Mouse (Mus musculus) limb, embryonic 13.5 days (tissue): ENCODE results near the gene Hif1an. TPM values are rescaled to one million over a fixed set of nuclear protein-coding genes. Genes with fewer than 3 reads are reported as not detected.

ENCODE experiments used
- ATAC-seq: fragments of 200-750 bp; cut with Nextera tagmentation; 2 replicates; pipeline ENCODE4 v1.8.0; 2017; ENCODE audit warnings: low read depth, moderate number of reproducible peaks, moderate TSS enrichment; ENCODE audit not compliant: low FRiP score
- H3K27ac ChIP-seq: fragments of 300-500 bp; sonication (generic); 2 replicates; pipeline ENCODE4 v1.5.1; 2015; ENCODE audit warnings: inconsistent platforms, mild to moderate bottlenecking, moderate library complexity
- H3K27me3 ChIP-seq: fragments of 300-500 bp; sonication (generic); 2 replicates; pipeline ENCODE4 v1.6.1; 2015; ENCODE audit warnings: mild to moderate bottlenecking, inconsistent platforms
- H3K36me3 ChIP-seq: fragments of 300-500 bp; sonication (generic); 2 replicates; pipeline ENCODE4 v1.6.1; 2015; ENCODE audit warnings: inconsistent platforms, mild to moderate bottlenecking, moderate library complexity
- H3K4me1 ChIP-seq: fragments of 300-500 bp; sonication (generic); 2 replicates; pipeline ENCODE4 v1.6.1; 2015; ENCODE audit warnings: inconsistent platforms
- H3K4me2 ChIP-seq: fragments of 300-500 bp; sonication (generic); replicated peaks from 2 replicates; pipeline ENCODE4 v1.6.1; 2015; ENCODE audit warnings: inconsistent platforms, mild to moderate bottlenecking, moderate library complexity
- H3K4me3 ChIP-seq: fragments of 300-500 bp; sonication (generic); 2 replicates; pipeline ENCODE4 v1.5.1; 2015; ENCODE audit warnings: moderate library complexity, mild to moderate bottlenecking, inconsistent platforms
- H3K9ac ChIP-seq: fragments of 300-500 bp; sonication (generic); 2 replicates; pipeline ENCODE4 v1.6.1; 2015; ENCODE audit warnings: mild to moderate bottlenecking, inconsistent platforms
- H3K9me3 ChIP-seq: fragments of 300-500 bp; sonication (generic); 2 replicates; pipeline ENCODE4 v1.6.1; 2016; ENCODE audit warnings: inconsistent platforms
- WGBS: fragments of 180-500 bp; shearing (Covaris S2); methylation state at CpG from one replicate; pipeline ENCODE4 v1.1.7; 2015; 5-methylcytosine and 5-hydroxymethylcytosine counted together
- polyA plus RNA-seq: library from polyadenylated mRNA; unstranded; fragments of >200 nt; fragmentation: Nextera tagmentation; extraction: Ambion mirVana; gene quantifications from 2 replicates; pipeline ENCODE4 v1.2.1, GENCODE M21; 2015

The Hif1an gene
- polyA plus RNA-seq, 1 experiment from 2014 or later, result 39.6 TPM

DNA sequence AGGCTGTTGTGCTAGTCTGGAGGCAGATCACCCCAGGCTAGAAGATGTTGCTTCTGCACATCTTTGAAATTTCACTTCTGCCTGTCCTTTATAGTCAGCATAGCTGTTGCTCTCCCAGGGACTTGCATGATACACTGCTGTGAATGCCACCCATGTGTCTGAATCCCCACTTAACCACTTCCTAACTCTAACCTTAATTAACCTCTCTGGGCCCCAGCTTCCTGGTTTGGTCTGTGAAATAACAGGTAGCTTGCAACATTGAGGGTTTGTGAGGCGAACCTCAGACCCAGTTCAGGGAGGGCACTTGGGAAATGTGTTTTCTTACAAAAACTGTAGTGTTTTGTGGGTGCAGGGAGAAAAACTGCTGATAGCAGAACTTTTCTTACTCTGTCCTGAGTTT is 15.4 kb downstream of the Hif1an start:
- 0 out of 2 replicates have a peak, but pooled peaks cover 2% of the 10 kb centered on the region for H3K27me3 ChIP-seq

DNA sequence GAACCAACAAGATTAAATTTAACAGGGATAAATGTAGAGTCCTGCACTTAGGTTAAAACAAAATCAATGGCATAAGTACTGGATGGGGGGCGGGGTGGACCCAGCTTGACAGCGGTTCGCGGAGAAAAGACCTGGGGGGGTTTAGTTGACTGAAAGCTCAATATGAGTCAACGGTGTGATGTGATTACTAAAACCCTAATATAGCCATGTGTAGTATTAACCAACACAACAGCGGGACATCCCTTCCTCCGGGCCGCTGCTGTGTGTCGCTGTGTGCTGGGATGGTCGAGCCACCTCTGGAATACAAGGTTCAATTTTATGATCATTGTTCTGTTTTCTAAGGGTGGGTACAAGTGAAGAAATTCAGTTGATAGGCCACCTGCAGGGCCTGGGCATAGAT is 19.5 kb downstream of the Hif1an start:
- Histone ChIP-seq H3K4me1 (no peaks in the 10 kb centered on the region), H3K9me3 (no peaks in the 10 kb centered on the region), H3K36me3 (peaks cover 4% of the 10 kb centered on the region; the same call in 1 of the 2 replicates), H3K9ac (no peak overlapping the region), H3K27ac (no peak overlapping the region), H3K4me3 (no peak overlapping the region), H3K4me2 (no peak overlapping the region), H3K27me3 (peaks cover 42% of the 10 kb centered on the region)
- no peak for ATAC-seq
- WGBS, result 83% methylated on average over 10 of the region's 10 CpGs

More for the DNA sequence above, 15.4 kb downstream of the Hif1an start:
- no peak overlapping the region for H3K4me3 ChIP-seq
- H3K27ac ChIP-seq, result no peak overlapping the region
- peaks cover 30% of the 10 kb centered on the region for H3K36me3 ChIP-seq
- H3K4me1 ChIP-seq, result no peaks in the 10 kb centered on the region
- WGBS, result 70% methylated on average over 1 of the region's 1 CpGs
- ATAC-seq, result no peak
- no peak overlapping the region for H3K9ac ChIP-seq
- H3K9me3 ChIP-seq, result no peaks in the 10 kb centered on the region
- H3K4me2 ChIP-seq, result no peak overlapping the region

DNA sequence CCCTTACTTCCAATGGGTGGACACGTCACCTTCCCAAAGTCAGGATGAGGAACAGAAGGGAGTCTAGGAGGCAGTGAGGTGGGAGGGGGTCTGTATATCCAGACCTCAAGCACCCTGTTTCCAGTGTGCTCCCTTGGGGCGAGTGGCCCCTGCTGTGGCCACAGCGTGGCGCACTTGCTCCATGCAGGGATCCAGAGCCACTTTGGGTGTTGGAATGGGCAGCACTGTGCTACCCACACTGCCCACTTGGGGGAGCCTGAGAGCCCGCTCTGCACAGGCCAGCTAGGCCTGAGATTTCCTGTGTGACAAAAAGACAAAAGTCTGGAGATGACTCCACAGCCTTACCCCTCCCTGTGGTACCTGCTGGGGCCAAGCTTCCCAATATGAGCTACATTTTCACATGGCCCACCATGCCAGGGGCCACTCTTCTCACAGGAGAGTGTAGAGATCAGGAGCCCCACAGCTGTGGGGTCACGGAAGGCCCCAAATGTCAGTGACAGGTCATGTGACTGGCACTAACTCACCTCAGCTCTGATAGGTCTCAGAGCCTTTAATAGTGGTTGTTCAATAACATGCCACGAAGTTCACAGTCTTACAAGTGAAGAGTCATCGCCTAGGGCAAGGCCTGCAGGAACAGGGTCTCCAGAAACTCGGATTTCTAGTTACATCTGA is 20.1 kb downstream of the Hif1an start:
- Histone ChIP-seq H3K27me3 (peaks cover 48% of the 10 kb centered on the region), H3K36me3 (no peaks in the 10 kb centered on the region; the same call in 1 of the 2 replicates), H3K4me3 (no peak overlapping the region), H3K9ac (0 out of 2 replicates have a peak overlapping the region, but pooled peaks have one; percentile 25), H3K9me3 (no peaks in the 10 kb centered on the region), H3K4me1 (no peaks in the 10 kb centered on the region), H3K4me2 (no peak overlapping the region), H3K27ac (no peak overlapping the region)
- peak; percentile 83 for ATAC-seq
- 34% methylated on average over 9 of the region's 9 CpGs for WGBS

DNA sequence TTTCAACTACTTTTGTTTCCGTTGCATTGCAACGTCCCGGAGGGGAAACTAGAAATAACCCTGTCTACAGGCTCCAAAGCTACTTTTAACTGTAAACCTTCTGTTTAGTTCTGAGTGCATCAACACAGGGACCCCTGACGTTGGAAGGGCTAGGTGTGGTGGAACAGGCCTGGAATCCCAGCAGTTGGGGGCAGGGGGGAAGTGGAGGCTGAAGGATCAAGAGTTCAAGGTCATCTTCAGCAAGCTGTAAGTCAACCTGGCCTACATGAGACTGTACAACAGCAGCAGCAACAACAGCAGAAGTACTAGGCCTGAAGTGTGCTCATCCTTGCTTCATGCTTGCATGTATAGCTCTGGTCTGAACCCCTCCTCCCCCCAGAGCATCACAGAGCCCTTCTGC is 25.4 kb downstream of the Hif1an start:
- Histone ChIP-seq H3K36me3 (no peaks in the 10 kb centered on the region), H3K27me3 (peaks cover 68% of the 10 kb centered on the region), H3K4me1 (no peaks in the 10 kb centered on the region), H3K4me3 (no peak overlapping the region), H3K9me3 (no peaks in the 10 kb centered on the region), H3K27ac (no peak overlapping the region), H3K4me2 (no peak overlapping the region), H3K9ac (no peak overlapping the region)
- WGBS, result 31% methylated on average over 4 of the region's 4 CpGs
- ATAC-seq, result no peak

DNA sequence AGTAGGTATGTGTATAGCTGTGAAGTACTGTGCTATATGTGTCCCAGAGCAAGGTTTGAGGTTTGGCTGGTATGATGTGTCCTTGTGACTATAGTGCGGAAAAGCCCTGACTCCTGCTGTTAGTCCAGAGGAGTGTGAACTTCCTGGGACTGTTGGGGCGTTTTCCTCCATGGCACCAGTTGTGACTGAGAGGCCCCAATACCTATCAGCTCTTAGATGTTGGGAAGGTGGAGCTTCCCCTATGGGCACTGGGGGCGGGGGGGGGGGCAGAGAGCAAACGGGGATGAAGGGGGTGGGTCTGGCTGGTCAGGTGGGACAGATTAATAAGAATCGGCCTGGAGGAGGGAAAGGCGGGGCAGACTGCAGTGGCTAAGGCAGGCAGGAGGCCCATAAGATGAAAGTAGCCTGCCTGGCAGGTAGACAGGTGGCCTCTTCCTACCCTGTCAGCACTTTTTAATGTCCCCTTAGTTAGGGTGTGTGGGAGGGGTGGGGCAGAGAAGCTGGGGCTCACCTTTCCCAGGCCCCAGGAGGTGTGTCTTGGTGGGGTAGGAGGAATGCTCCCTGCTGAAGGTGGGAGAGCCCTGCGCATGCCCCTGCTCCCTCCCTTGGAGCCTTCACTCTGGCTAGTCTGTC is 27.1 kb downstream of the Hif1an start:
- Histone ChIP-seq H3K9ac (no peak overlapping the region), H3K9me3 (no peaks in the 10 kb centered on the region), H3K4me2 (no peak overlapping the region), H3K4me3 (no peak overlapping the region), H3K27ac (no peak overlapping the region), H3K4me1 (no peaks in the 10 kb centered on the region), H3K36me3 (no peaks in the 10 kb centered on the region), H3K27me3 (peaks cover 52% of the 10 kb centered on the region)
- no peak for ATAC-seq
- WGBS, result 40% methylated on average over 7 of the region's 7 CpGs

DNA sequence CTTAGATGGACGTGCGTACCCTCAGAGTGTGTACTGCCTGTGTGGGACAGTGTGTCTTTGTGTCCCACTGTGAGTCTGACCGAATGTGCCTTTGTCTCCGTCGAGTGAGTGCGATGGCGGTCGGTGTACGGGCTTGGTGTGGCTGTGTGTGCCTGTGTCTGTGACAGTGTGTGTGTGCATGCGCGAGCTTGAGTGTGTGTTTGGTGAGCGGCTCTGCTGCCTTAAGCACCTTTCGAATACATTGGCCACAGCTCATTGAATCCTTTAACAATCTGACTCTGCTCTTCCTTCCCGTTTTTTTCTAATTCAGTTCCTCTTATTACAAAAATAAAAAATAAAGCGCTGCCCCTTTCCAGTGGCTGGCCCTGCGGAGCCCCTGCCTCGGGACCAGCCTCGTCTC is 28.3 kb downstream of the Hif1an start:
- Histone ChIP-seq H3K9ac (no peak overlapping the region), H3K4me2 (no peak overlapping the region), H3K9me3 (no peaks in the 10 kb centered on the region), H3K27ac (no peak overlapping the region), H3K4me3 (no peak overlapping the region), H3K27me3 (peaks cover 39% of the 10 kb centered on the region), H3K36me3 (no peaks in the 10 kb centered on the region), H3K4me1 (no peaks in the 10 kb centered on the region)
- ATAC-seq, result no peak
- 87% methylated on average over 18 of the region's 18 CpGs for WGBS

DNA sequence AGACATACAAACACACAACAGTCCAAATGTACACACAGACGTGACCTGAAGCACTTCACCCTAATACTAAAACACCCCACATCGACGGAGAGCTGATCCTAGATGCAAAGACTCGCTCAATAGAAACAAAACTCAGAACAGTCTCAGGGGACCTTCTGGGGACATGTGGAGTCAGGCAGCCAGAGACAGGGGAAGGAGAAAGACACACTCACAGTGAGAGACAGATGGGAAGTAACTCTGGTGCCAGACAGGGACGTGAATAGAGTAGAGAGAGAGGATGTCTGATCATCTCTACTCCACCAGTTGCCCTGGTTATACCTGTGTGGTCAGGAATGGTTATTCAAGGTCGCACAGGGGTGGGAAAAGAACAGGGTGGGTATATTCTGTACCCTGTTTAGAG is 29.0 kb downstream of the Hif1an start:
- H3K4me2 ChIP-seq, result no peak overlapping the region
- H3K9ac ChIP-seq, result no peak overlapping the region
- WGBS, result 77% methylated on average over 6 of the region's 6 CpGs
- H3K4me3 ChIP-seq, result no peak overlapping the region
- H3K4me1 ChIP-seq, result no peaks in the 10 kb centered on the region
- H3K9me3 ChIP-seq, result no peaks in the 10 kb centered on the region
- H3K27ac ChIP-seq, result no peak overlapping the region
- H3K27me3 ChIP-seq, result peaks cover 37% of the 10 kb centered on the region
- no peak for ATAC-seq
- H3K36me3 ChIP-seq, result no peaks in the 10 kb centered on the region

DNA sequence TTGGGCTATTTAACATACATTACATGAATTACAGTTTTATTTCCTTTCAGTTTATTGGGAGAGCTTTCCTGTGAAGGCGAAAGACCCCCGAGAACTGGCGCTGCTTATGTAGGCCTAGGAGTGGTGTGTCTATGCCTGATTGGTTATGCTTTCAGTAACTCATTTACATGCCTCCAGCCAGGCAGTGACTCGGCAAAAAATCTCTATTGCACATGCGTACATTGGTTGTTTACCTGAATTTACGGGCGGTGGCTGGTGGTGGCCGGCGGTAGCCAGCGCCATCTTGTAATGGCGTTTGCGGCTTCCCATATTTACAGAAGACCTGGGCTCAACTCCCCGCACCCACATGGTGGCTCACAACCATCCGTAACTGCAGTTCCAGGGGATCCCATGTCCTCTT is 31.5 kb downstream of the Hif1an start:
- H3K36me3 ChIP-seq, result no peaks in the 10 kb centered on the region
- 93% methylated on average over 14 of the region's 14 CpGs for WGBS
- no peak for ATAC-seq
- no peak overlapping the region for H3K9ac ChIP-seq
- H3K27ac ChIP-seq, result no peak overlapping the region
- no peaks in the 10 kb centered on the region for H3K4me1 ChIP-seq
- H3K4me3 ChIP-seq, result no peak overlapping the region
- no peak overlapping the region for H3K4me2 ChIP-seq
- H3K9me3 ChIP-seq, result no peaks in the 10 kb centered on the region
- H3K27me3 ChIP-seq, result peaks cover 22% of the 10 kb centered on the region

DNA sequence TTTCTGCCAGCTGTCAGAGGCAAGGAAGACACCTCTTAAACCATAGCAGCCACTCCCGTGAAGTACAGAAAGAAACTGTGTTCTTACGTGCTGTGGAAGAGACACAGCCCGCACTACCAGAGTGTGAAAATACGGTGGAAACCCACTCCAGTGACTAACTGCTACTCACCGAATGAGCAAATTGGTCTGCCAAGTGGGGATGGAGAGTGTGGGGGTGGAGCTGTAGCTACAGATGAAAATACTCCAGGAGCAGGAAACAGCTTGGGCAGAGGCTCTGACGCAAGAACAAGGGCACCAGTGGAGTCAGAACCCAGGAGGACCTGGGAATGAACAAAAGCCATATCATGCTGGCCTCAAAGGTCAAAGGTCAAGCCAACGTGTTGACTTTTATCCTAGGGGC is 55.5 kb downstream of the Hif1an start:
- Histone ChIP-seq H3K9me3 (no peaks in the 10 kb centered on the region), H3K27ac (no peak overlapping the region), H3K9ac (no peak overlapping the region), H3K4me1 (no peaks in the 10 kb centered on the region), H3K36me3 (no peaks in the 10 kb centered on the region), H3K4me3 (no peak overlapping the region), H3K4me2 (no peak overlapping the region), H3K27me3 (0 out of 2 replicates have a peak, but pooled peaks cover 9% of the 10 kb centered on the region)
- 60% methylated on average over 7 of the region's 7 CpGs for WGBS
- no peak for ATAC-seq

Other genes with a start within 250 kb of the Hif1an start
- gene Scd4, start 229.8 kb upstream of the Hif1an start, polyA plus RNA-seq, result 0.13 and 0.14 TPM in 2 replicates
- gene Scd1, start 155.0 kb upstream of the Hif1an start, polyA plus RNA-seq, result 8.0 and 8.4 TPM in 2 replicates
- gene Wnt8b, start 69.4 kb upstream of the Hif1an start, polyA plus RNA-seq, result 0.05 and 0.29 TPM in 2 replicates
- 0.34 and 0.41 TPM in 2 replicates for gene Sec31b, start 17.0 kb upstream of the Hif1an start, polyA plus RNA-seq
- gene Gm20538, start 10.0 kb upstream of the Hif1an start, polyA plus RNA-seq, result not detected in 2 replicates
- 497 and 524 TPM in 2 replicates for gene Ndufb8, start 7.4 kb upstream of the Hif1an start, polyA plus RNA-seq
- gene Pax2, start 193.2 kb downstream of the Hif1an start, polyA plus RNA-seq, result 0.04 TPM in 1 of 2 replicates, not detected in the other